Mouse (Mus musculus) neural tube, embryonic 10.5 days (tissue): ENCODE results near the gene Fam217b.

Source experiments
- DNase-seq: peaks from one replicate; pipeline ENCODE4 v3.0.0-alpha.2; 2017; ENCODE audit warnings: low spot score; ENCODE audit errors: extremely low spot score

Gene Fam217b

GRCm38 (mm10) chr2:178437311-178437710, 23.0 kb downstream of the Fam217b start:
- DNase-seq, result no peak

DNA sequence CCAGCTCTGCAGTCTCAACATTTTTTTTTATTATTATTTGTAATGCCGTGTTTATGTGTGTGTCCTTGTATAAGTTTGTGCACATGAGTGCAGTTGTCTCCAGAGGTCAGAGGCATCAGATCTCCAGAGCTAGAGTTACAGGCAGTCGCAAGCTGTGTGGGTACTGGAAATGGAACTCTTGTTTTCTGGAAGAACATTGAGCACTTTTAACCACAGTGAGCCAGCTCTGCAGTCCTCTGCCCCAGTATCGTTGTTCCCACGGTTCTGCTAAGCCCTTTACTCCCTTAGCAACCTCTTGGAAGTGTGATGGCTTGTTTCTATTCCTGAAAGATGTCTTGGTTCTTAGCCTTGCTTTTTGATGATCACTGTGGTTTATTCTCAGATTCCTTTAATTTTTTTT, 35.1 kb downstream of the Fam217b start:
- no peak for DNase-seq

DNA sequence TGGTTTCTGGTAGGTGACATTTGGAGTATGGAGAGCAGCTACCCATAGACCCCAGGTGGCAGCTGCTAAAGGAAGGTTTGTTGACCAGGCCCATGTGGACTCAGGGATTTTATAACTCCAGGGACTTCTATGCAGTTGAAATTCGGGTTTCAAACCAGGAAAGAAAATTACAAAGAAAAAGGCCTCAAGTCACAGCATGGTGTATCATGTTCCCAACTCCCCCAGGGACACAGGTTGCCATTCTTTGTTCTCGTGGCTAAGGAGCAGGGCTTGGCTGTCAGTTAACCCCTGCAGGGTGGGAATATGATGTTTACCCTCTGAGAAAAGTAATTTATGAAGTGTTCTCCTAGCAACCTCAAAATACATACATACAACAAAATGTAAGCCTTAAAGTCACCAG, 35.9 kb downstream of the Fam217b start:
- no peak for DNase-seq

GRCm38 (mm10) chr2:178450961-178451360, 36.6 kb downstream of the Fam217b start:
- DNase-seq, result no peak

GRCm38 (mm10) chr2:178454664-178455516, 40.6 kb downstream of the Fam217b start:
- peak; percentile 50 for DNase-seq

DNA sequence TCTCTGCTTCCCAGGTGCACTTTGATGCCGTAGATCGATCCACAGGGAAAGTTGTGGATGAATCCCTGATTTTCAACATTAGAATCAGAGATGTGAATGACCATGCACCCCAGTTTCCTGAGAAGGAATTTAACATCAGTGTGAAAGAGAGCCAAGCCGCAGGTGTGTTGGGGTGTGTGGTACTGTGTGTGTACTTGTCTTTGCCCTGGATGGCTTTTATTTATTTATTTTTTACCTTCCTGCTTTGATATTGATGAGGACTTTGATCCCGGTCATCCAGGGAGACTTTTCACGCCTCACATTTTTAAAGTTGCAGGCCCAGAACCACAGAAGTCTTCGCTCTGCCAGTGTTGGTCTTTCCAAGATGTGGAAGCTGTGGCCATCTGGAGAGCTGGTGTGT, 43.1 kb downstream of the Fam217b start:
- DNase-seq, result no peak

GRCm38 (mm10) chr2:178460353-178460752, 46.0 kb downstream of the Fam217b start:
- DNase-seq, result no peak

GRCm38 (mm10) chr2:178471546-178472480, 57.5 kb downstream of the Fam217b start:
- no peak for DNase-seq

- DNase-seq, result no peak
Observed at GRCm38 (mm10) chr2:178473916-178474315, 59.6 kb downstream of the Fam217b start.
